Mouse (Mus musculus) ES-E14 (cell line): ENCODE data around the gene Ptprn2.

Source experiments
- CHD2 ChIP-seq: IDR thresholded peaks from 2 replicates; pipeline ENCODE4 v1.6.1; 2014; ENCODE audit warnings: mild to moderate bottlenecking, low read depth, low read length, inconsistent platforms
- ZC3H11A ChIP-seq: IDR thresholded peaks from 2 replicates; pipeline ENCODE4 v1.6.1; 2012; ENCODE audit warnings: low read depth, mild to moderate bottlenecking, inconsistent platforms, low read length, borderline replicate concordance

GRCm38 (mm10) chr12:117214272-117214671 lies 728.8 kb downstream of the Ptprn2 start:
- TF ChIP-seq CHD2 (no peak), ZC3H11A (no peak)
